Comparison of ENCODE assay signal across 1 mouse cellular context in genomic region chrX:7775501-7776205, GRCm38 (mm10).
TF ChIP-seq lines count a peak whose summit lies in the region.

No protein-coding gene starts in this region.

TF ChIP-seq in MEL, 35 proteins besides CTCF, POLR2A, EP300 and RAD21:
- peak; percentile 55; the same call in 1 of the 2 replicates for TF ChIP-seq GATA1 (IDR thresholded peaks at IDR 0.05; ENCODE audit: low read depth, low read length)
- peak; percentile 50; the same call in 1 of the 2 replicates for TF ChIP-seq TAL1 (IDR thresholded peaks at IDR 0.05; ENCODE audit: low read length)
- TF ChIP-seq POLR2AphosphoS2 (IDR thresholded peaks at IDR 0.05; ENCODE audit: low read length), result no peak
- TF ChIP-seq ETS1 (IDR thresholded peaks at IDR 0.05; ENCODE audit: low read depth, low read length), result peak; percentile 53; the same call in 1 of the 2 replicates
- TF ChIP-seq ZNF384 (IDR thresholded peaks at IDR 0.05; ENCODE audit: low read depth, low read length), result peak; percentile 90
TF ChIP-seq in MEL: peak in this region for 4.
